Mouse (Mus musculus) gastrocnemius, postnatal 36 days (tissue): ENCODE data around the gene Rcc2. TPM values are rescaled to one million over a fixed set of nuclear protein-coding genes. Genes with fewer than 3 reads are reported as not detected.

Experiments
- DNase-seq, 2 experiments: peaks; one replicate each; pipeline ENCODE4 v3.0.0; 2022
- intact Hi-C: fragments of 180-260 bp; cut with DNase I; formaldehyde crosslinking; loops from one replicate; pipeline ENCODE4 v1.15.1; 2025
- total RNA-seq, 2 experiments: library from RNA; stranded (reverse); gene quantifications; 2 replicates each; pipeline ENCODE4 v1.2.3; 2021

Rcc2 gene
- total RNA-seq, 2 experiments from 2014 or later, result 8.1 to 9.5 TPM

DNA sequence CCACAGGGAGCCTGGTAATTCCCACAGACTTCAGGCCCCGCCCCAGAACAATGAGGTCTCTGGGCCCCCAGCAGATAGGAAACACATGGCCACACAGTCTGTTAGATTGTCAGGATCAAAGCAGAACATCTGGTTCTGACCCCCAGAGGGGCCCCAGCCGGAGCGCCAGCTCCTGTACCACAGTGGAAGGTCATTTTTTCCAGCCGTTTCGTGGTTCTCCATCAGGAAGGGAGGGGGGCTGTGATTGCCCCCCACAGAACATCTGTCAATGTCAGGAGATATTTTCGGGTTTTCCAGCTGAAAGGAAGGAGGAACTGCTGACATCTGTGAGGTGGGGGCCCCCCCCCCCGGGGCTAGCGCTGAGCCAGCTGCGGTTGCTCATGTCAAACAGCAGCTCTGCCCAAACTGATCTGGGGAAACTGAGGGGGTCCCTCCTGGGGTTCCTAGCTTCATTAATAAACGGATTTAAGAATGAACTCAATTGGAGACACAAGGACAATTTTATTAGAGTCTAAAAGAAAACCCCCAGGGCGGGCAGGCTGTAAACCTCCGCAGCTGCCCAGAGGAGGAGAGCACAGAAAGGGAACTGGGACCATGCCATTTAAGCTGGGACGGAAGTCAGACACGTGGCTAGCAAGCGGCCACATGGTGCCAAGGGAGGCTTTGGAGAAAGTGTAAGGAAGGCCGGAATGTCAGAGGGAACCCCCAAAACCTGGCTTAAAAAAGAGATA is 16.0 kb upstream of the Rcc2 start:
- peak; percentile 49 to 65 for DNase-seq
- intact Hi-C loops, result no loop called here

DNA sequence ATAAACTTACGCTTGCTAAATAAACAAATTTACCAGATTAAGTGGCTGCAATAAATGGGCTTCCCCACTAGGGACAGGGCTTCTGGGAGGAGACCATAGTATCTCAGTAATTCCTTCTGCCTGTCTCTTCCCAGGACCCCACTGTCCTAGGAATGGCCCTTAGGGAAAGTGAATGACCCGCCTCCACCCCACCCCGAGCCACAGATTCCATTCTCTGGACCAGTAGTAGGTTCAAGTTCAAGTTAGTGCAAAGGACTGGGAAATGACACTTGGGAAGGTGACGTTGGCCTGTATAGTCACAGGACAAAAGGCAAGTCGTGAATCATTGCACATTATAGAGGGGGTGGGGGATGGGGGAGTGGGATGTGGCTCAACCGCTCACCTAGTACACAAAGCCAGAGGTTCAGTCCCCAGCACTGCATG is 15.4 kb upstream of the Rcc2 start:
- no peak for DNase-seq
- intact Hi-C loops, result no loop called here

DNA sequence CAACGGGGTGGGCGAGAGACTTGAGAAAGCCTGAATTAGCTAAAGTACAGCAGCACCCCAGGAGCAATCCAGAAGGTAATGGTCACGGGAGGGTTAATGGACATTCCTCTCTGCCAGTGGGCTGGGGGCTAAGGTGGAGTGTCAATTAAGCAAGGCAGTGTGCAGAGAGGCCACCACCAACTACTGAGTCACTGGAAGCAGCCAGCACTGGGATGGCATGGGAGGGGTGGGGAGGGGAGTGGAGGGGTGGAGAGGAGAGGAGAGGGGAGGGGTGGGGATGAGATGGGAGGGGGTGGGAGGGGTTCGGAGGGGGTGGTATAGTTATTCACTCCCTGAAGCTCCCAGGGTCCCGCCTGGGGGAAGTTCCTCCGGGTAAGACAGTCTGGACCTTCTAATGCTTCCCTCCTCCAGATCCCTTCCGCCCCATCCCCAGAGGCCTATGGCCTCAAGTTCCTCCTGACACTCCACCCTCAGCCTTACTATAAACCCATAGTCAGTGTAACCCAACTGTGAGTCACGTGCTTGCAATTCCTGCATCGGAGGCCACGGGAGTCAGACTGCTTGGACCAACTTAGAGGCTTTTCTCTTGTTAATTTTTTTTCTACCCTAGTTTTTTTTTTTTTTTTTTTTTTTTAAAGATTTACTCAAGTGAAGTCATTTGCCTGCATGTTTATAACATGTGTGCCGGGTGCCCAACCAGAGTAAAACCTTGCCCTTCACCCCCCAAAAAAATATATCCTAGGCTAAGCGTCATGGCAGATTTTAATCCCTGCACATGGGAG is 12.1 kb upstream of the Rcc2 start:
- no peak for DNase-seq

DNA sequence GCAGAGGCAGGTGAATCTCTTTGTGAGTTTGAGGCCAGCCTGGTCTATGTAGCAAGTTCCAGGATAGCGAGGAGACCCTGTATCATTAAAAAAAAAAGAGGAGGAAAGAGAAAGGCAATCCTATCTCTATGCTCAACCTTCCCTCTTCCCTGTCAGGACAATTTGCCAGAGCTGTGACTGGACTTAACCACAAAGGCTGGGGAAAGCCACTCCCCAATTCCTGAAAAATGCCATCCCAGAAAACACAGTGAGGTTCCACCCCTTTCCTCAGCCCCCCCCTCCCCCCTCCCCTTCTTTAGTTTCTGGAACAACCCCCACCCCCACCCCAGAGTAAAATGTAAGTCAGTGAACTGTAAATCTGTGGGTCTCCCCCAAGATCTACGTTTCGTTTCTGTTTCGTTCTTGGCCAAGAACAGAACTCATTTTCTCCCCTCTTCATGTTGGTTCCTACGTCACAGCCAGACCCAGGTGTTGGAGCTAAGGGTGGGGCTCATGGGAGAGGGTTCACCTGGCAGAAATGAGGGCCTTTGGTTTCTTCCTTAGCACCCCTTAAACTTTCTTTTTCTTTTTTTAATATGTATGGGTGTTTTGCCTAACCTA is 11.4 kb upstream of the Rcc2 start:
- no peak for DNase-seq
- intact Hi-C loops, result no loop called here

More for the DNA sequence above, 12.1 kb upstream of the Rcc2 start:
- intact Hi-C loops, result no loop called here

- DNase-seq, result no peak
Measured at GRCm38 (mm10) chr4:140689873-140690655, 10.3 kb upstream of the Rcc2 start.

GRCm38 (mm10) chr4:140691481-140691880 is 8.9 kb upstream of the Rcc2 start:
- DNase-seq, result no peak
- intact Hi-C loops, result no loop called here

More at GRCm38 (mm10) chr4:140689873-140690655, 10.3 kb upstream of the Rcc2 start:
- intact Hi-C loops, result no loop called here

DNA sequence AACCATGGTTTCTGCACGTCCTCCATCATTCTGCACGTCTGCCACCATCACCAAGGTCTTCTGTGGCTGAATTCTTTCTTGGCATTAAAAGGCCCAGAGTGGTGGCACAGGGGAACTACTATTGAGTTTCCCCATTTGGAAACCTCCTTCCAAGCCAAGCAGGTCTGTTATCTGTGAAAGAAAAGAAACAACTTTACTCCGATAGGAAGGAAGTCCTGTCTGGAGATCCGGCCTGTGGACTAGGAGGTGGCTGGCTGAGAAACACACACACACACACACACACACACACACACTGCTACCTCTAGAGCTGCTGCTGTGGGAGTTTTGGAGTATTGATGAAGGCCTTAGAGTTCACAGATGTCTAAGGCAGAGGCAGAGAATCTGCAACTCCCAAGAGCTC is 6.8 kb upstream of the Rcc2 start:
- no peak for DNase-seq
- intact Hi-C loops, result no loop called here

DNA sequence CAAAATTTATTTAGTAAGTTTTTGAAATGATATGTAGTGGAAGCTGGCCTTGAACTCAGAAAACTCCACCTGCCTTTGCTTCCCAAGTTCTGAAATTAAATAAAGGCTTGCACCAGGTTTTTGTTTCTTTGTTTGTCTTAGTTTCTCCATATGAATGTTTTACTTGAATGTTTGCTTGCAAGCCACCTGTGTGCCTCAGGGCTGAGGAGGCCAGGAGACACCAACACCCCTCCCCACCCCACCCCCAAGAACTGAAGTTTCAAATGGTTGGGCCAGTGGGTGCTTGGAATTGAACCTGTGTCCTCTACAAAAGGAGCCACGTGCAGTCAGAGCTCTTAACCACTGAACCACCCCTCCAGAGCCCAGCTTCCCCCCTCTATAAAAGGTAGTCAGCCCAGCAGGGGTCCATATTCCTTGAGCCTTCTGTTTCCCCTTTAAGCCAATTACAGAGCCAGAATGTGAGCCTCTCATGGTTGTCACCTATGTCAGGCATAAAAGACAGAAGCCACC is 5.7 kb upstream of the Rcc2 start:
- DNase-seq, result no peak
- intact Hi-C loops, result no loop called here

GRCm38 (mm10) chr4:140695146-140695545 is 5.2 kb upstream of the Rcc2 start:
- intact Hi-C loops, result no loop called here
- no peak for DNase-seq

DNA sequence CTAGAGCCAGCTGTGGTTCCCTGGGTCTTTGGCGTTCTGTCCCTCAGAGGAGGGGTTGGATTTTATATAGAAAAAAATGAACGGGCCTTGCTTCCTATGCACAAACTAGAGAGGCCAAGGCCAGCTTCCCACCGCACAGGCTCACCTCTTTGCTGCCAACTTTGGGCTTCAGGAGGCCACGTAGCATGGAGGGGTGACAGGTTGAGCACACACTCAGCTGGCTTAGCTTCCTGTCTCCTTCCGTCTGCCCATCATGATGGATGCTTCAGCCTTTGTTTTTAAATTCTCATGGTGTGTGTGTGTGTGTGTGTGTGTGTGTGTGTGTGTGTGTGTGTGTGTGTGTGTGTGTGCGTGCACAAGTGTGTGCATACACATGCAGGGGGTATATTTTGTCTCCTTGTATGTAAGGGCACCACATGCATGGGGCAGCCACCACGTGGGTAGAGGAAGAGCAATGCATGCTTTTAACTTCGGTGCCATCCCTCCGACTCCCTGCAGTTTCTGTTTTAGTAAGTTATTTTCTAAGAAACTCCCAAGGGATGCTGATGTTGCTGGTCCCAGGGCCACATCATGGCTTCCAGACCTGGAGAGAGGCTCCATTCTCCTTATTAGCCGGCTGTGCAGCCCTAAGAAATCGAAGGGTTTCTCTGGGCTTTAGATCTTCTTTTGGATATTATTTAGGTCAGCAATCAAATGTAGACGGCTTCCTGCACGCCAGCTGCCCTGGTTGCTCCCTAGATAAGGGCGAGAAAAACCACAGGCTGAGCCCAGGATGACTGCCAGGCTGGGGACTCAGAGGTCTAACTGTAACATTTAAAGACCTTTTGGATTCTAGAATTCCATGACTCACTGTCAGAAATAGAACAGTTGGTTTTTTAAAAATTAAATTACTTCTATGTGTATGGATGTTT is 4.4 kb upstream of the Rcc2 start:
- DNase-seq, result no peak
- intact Hi-C loops, result no loop called here

DNA sequence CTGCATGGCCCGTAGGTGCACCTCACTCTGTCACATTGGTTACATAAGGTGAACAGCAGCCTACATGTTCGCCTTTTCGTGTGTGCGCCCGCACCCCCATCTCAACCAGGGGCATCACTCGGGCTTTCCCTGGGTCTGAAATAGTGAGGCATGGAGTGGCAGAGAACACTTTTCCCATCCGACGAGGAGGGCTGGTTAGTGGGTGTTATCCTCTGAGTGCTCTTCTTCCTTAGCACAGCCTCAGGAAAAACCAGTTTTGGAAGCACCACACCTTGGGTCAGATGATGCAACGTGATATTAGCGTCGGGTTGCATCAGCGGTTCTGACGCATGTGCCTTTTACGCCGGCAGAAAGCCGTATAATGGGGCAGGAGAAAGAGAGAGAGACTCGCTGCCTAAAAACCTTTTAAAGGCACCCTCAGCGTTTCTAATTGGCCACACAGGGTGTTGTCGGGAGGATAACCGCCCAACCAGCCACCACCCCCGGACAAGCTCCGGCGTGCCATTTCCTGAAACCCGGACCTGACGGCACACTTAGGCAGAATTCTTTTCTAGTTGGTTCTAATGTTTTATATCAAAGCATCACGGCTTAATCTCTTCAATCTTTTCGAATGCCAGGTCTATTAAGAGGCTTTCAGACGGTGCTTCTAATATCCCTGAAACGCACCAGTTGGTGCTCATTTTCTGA is 757 bp upstream of the Rcc2 start:
- peak; percentile 47 to 56 for DNase-seq
- intact Hi-C loops, result no loop called here

GRCm38 (mm10) chr4:140701049-140701715 is 841 bp downstream of the Rcc2 start:
- intact Hi-C loops, result no loop called here
- DNase-seq, result peak; percentile 74 to 76

- intact Hi-C loops, result no loop called here
- no peak for DNase-seq
Measured at GRCm38 (mm10) chr4:140701716-140702561, 1.6 kb downstream of the Rcc2 start.

GRCm38 (mm10) chr4:140702611-140703327 is 2.4 kb downstream of the Rcc2 start:
- intact Hi-C loops, result no loop called here
- peak; percentile 80 to 81 for DNase-seq

DNA sequence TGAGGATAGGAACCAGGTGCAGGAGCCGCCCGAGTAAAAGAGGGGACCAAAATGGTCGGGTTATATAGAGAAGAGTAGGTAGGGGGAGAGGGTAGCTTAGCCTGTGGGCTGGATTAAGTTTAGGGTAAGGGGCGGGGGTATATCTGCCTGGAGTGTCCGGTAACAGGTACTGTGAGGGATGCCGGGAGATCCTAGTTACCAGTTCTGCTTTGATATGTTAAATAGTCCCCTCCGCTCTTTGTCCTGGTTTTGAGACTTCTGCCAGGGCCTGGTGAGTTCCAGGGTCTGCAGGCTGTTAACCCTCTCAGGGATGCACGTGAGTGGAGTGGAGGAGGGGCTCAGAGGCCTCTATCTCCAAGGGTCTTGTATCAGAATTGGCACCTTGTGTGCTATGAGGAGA is 3.3 kb downstream of the Rcc2 start:
- DNase-seq, result no peak

GRCm38 (mm10) chr4:140704166-140704565 is 3.8 kb downstream of the Rcc2 start:
- intact Hi-C loops, result no loop called here

More for the DNA sequence above, 3.3 kb downstream of the Rcc2 start:
- intact Hi-C loops, result no loop called here

DNA sequence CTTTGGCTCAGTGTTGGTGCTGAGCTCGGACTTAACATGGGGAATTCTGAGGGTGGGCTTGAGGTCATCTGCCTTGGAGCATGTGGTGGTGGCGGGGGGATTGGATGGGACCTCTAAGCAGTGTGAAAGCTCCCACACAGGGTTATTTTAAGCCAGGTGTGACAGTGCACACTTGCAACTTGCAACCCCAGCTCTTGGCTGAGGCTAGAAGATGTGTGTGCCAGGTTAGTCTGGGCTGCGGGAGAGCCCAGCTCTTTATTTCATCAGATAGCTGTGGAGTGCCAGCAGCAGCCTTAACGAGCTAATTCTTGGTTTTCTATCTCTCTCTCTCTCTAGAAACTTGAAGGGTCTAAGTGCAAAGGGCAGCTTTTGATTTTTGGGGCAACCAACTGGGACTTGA is 7.3 kb downstream of the Rcc2 start:
- intact Hi-C loops, result no loop called here
- no peak for DNase-seq

More at GRCm38 (mm10) chr4:140704166-140704565, 3.8 kb downstream of the Rcc2 start:
- no peak for DNase-seq
